ENCODE assay signal across 8 mouse cellular contexts in genomic region chr2:4412870-4413595, GRCm38 (mm10).
DNase-seq lines count a peak whose midpoint lies in the region; ATAC-seq and TF ChIP-seq lines count a peak whose summit lies in the region.

No protein-coding gene starts in this region.

- no peaks in the 10 kb centered on the region for H3K27me3 ChIP-seq in hindbrain, embryonic 10.5 days (ENCODE audit: insufficient read depth, poor library complexity, severe bottlenecking)
- no peaks in the 10 kb centered on the region for H3K27me3 ChIP-seq in hindbrain, embryonic 11.5 days (ENCODE audit: control insufficient read depth, insufficient read depth, low read length)
- H3K27me3 ChIP-seq in forebrain, embryonic 12.5 days = no peaks in the 10 kb centered on the region
- H3K27me3 ChIP-seq in limb, embryonic 14.5 days (ENCODE audit: control insufficient read depth, insufficient read depth, low read length) = no peaks in the 10 kb centered on the region

- ATAC-seq in hindbrain, embryonic 11.5 days (ENCODE audit: low FRiP score) = no peak
- ATAC-seq in forebrain, embryonic 12.5 days (ENCODE audit: low FRiP score) = no peak
- ATAC-seq in limb, embryonic 14.5 days (ENCODE audit: low FRiP score, low read depth) = 0 out of 2 replicates have a peak, but pooled peaks have one; percentile 16

- peaks cover 18% of the 10 kb centered on the region for H3K36me3 ChIP-seq in hindbrain, embryonic 10.5 days
- H3K36me3 ChIP-seq in hindbrain, embryonic 11.5 days (ENCODE audit: control insufficient read depth, insufficient read depth, low read length) = no peaks in the 10 kb centered on the region
- H3K36me3 ChIP-seq in forebrain, embryonic 12.5 days (replicated peaks) = no peaks in the 10 kb centered on the region
- H3K36me3 ChIP-seq in limb, embryonic 14.5 days (ENCODE audit: control insufficient read depth, insufficient read depth, low read length) = no peaks in the 10 kb centered on the region

- H3K27ac ChIP-seq in hindbrain, embryonic 10.5 days = 0 out of 2 replicates have a peak overlapping the region, but pooled peaks have one; percentile 0
- no peak overlapping the region for H3K27ac ChIP-seq in hindbrain, embryonic 11.5 days (ENCODE audit: low read depth, low read length)
- peak overlapping the region; percentile 42; the same call in 1 of the 2 replicates for H3K27ac ChIP-seq in forebrain, embryonic 12.5 days
- peak overlapping the region; percentile 13; the same call in 1 of the 2 replicates for H3K27ac ChIP-seq in limb, embryonic 14.5 days (replicated peaks; ENCODE audit: low read depth, low read length)

- no peak for TF ChIP-seq POLR2A in limb, embryonic 14.5 days (IDR thresholded peaks at IDR 0.05; ENCODE audit: borderline replicate concordance, extremely low read depth, insufficient read depth, insufficient read length)

- no peaks in the 10 kb centered on the region for H3K9me3 ChIP-seq in hindbrain, embryonic 10.5 days
- H3K9me3 ChIP-seq in hindbrain, embryonic 11.5 days (ENCODE audit: control insufficient read depth, low read length) = no peaks in the 10 kb centered on the region
- no peaks in the 10 kb centered on the region for H3K9me3 ChIP-seq in forebrain, embryonic 12.5 days
- no peaks in the 10 kb centered on the region for H3K9me3 ChIP-seq in limb, embryonic 14.5 days (ENCODE audit: control insufficient read depth, low read length)

- no peak overlapping the region for H3K4me3 ChIP-seq in hindbrain, embryonic 10.5 days
- no peak overlapping the region for H3K4me3 ChIP-seq in hindbrain, embryonic 11.5 days (ENCODE audit: low read depth, low read length)
- H3K4me3 ChIP-seq in forebrain, embryonic 12.5 days (replicated peaks) = no peak overlapping the region
- H3K4me3 ChIP-seq in limb, embryonic 14.5 days (replicated peaks; ENCODE audit: low read length) = no peak overlapping the region

- 75% methylated on average over 5 of the region's 5 CpGs for WGBS in hindbrain, embryonic 10.5 days
- 72% methylated on average over 5 of the region's 5 CpGs for WGBS in hindbrain, embryonic 11.5 days
- 51% methylated on average over 5 of the region's 5 CpGs for WGBS in forebrain, embryonic 12.5 days
- 45% methylated on average over 5 of the region's 5 CpGs for WGBS in limb, embryonic 14.5 days

- H3K9ac ChIP-seq in hindbrain, embryonic 11.5 days (ENCODE audit: low read depth, low read length) = no peak overlapping the region
- H3K9ac ChIP-seq in forebrain, embryonic 12.5 days = no peak overlapping the region
- H3K9ac ChIP-seq in limb, embryonic 14.5 days (ENCODE audit: low read depth, low read length, severe bottlenecking) = no peak overlapping the region

- no peak for DNase-seq in hindbrain, embryonic 10.5 days (ENCODE audit: low spot score)
- DNase-seq in hindbrain, embryonic 11.5 days (ENCODE audit: low spot score) = no peak
- DNase-seq in ES-CJ7 (ENCODE audit: low read depth, low spot score) = peak; percentile 34
- DNase-seq in limb, embryonic 14.5 days (ENCODE audit: low spot score) = no peak
- no peak for DNase-seq in spleen, adult 12 weeks (ENCODE audit: low spot score)
- DNase-seq in spleen, postnatal 4 days (ENCODE audit: low spot score in 2 of 2) = no peak
- no peak for DNase-seq in frontal cortex, postnatal 25 days (ENCODE audit: low spot score in 2 of 2)

- H3K4me1 ChIP-seq in hindbrain, embryonic 10.5 days (replicated peaks) = peaks cover 45% of the 10 kb centered on the region
- H3K4me1 ChIP-seq in hindbrain, embryonic 11.5 days (replicated peaks; ENCODE audit: control insufficient read depth, insufficient read depth, low read length) = no peaks in the 10 kb centered on the region; the same call in 1 of the 2 replicates
- peaks cover 38% of the 10 kb centered on the region for H3K4me1 ChIP-seq in forebrain, embryonic 12.5 days
- H3K4me1 ChIP-seq in limb, embryonic 14.5 days (ENCODE audit: control insufficient read depth, insufficient read depth, low read length) = peaks cover 17% of the 10 kb centered on the region

- no peak overlapping the region for H3K4me2 ChIP-seq in hindbrain, embryonic 11.5 days (replicated peaks; ENCODE audit: low read depth, low read length)
- H3K4me2 ChIP-seq in forebrain, embryonic 12.5 days = no peak overlapping the region
- no peak overlapping the region for H3K4me2 ChIP-seq in limb, embryonic 14.5 days (replicated peaks; ENCODE audit: low read depth, low read length, severe bottlenecking)
